Mouse (Mus musculus): ENCODE results near the gene Atp1a2. TPM values are rescaled to one million over a fixed set of nuclear protein-coding genes. Genes with fewer than 3 reads are reported as not detected.

Gene Atp1a2
- total RNA-seq (2021): 100 to 1,000 TPM; 590 to 654 TPM

- peak in 1 of 2 experiments; percentile 71 for DNase-seq (ENCODE audit: low spot score in 2 of 2)
- intact Hi-C loops (cut with DNase I): no loop called here
These were observed at the start of gene Atp1a2 for GRCm38 (mm10) chr1:172297611-172298537. TSS of gene Atp1a2 (minus strand) at chr1:172298064.

- no peak for DNase-seq (ENCODE audit: low spot score in 2 of 2)
These were observed 49.5 kb upstream of the Atp1a2 start for GRCm38 (mm10) chr1:172347382-172347781.

GRCm38 (mm10) chr1:172346707-172347106 lies 48.8 kb upstream of the Atp1a2 start:
- intact Hi-C loops (cut with DNase I): no loop called here

More at GRCm38 (mm10) chr1:172347382-172347781, 49.5 kb upstream of the Atp1a2 start:
- intact Hi-C loops (cut with DNase I): no loop called here

GRCm38 (mm10) chr1:172344820-172345219 lies 47.0 kb upstream of the Atp1a2 start:
- DNase-seq (ENCODE audit: low spot score in 2 of 2): no peak
- intact Hi-C loops (cut with DNase I): no loop called here

More at GRCm38 (mm10) chr1:172346707-172347106, 48.8 kb upstream of the Atp1a2 start:
- no peak for DNase-seq (ENCODE audit: low spot score in 2 of 2)

- intact Hi-C loops (cut with DNase I): no loop called here
These were observed 46.0 kb upstream of the Atp1a2 start for GRCm38 (mm10) chr1:172343914-172344313.

GRCm38 (mm10) chr1:172342729-172343128 lies 44.9 kb upstream of the Atp1a2 start:
- peak in 1 of 2 experiments; percentile 49 for DNase-seq (ENCODE audit: low spot score in 2 of 2)
- intact Hi-C loops (cut with DNase I): no loop called here

More at GRCm38 (mm10) chr1:172343914-172344313, 46.0 kb upstream of the Atp1a2 start:
- no peak for DNase-seq (ENCODE audit: low spot score in 2 of 2)

- intact Hi-C loops (cut with DNase I): loop anchor here (2.0 kb wide), 1 partner anchor 17 kb away; no protein-coding TSS in a partner anchor
- DNase-seq (ENCODE audit: low spot score in 2 of 2): no peak
These were observed 43.5 kb upstream of the Atp1a2 start for GRCm38 (mm10) chr1:172341386-172341785.

- intact Hi-C loops (cut with DNase I): loop anchor here (2.0 kb wide), 1 partner anchor 18 kb away; no protein-coding TSS in a partner anchor
- DNase-seq (ENCODE audit: low spot score in 2 of 2): peak; percentile 61 to 72
These were observed 43.0 kb upstream of the Atp1a2 start, which contains the start of gene Kcnj10 for GRCm38 (mm10) chr1:172340729-172341321. TSS of gene Kcnj10 (plus strand) at chr1:172341210.

- intact Hi-C loops (cut with DNase I): no loop called here
- no peak for DNase-seq (ENCODE audit: low spot score in 2 of 2)
These were observed 39.7 kb upstream of the Atp1a2 start for GRCm38 (mm10) chr1:172337411-172338185.

- intact Hi-C loops (cut with DNase I): no loop called here
- DNase-seq (ENCODE audit: low spot score in 2 of 2): no peak
These were observed 37.9 kb upstream of the Atp1a2 start for GRCm38 (mm10) chr1:172335804-172336203.

GRCm38 (mm10) chr1:172333512-172333911 lies 35.6 kb upstream of the Atp1a2 start:
- DNase-seq (ENCODE audit: low spot score in 2 of 2): no peak
- intact Hi-C loops (cut with DNase I): no loop called here

- DNase-seq (ENCODE audit: low spot score in 2 of 2): no peak
- intact Hi-C loops (cut with DNase I): no loop called here
These were observed 35.1 kb upstream of the Atp1a2 start for GRCm38 (mm10) chr1:172332925-172333324.

- intact Hi-C loops (cut with DNase I): no loop called here
- DNase-seq (ENCODE audit: low spot score in 2 of 2): no peak
These were observed 33.6 kb upstream of the Atp1a2 start for GRCm38 (mm10) chr1:172331422-172331947.

GRCm38 (mm10) chr1:172329616-172330015 lies 31.8 kb upstream of the Atp1a2 start:
- intact Hi-C loops (cut with DNase I): loop anchor here (5.0 kb wide), 1 partner anchor 33 kb away; no protein-coding TSS in a partner anchor
- DNase-seq (ENCODE audit: low spot score in 2 of 2): no peak

- peak; percentile 83 to 84 for DNase-seq (ENCODE audit: low spot score in 2 of 2)
- intact Hi-C loops (cut with DNase I): loop anchor here (5.0 kb wide), 1 partner anchor 33 kb away; no protein-coding TSS in a partner anchor
These were observed 31.3 kb upstream of the Atp1a2 start, which contains the start of gene Kcnj9 for GRCm38 (mm10) chr1:172329131-172329530. TSS of gene Kcnj9 (minus strand) at chr1:172329318.

GRCm38 (mm10) chr1:172328461-172328860 lies 30.6 kb upstream of the Atp1a2 start:
- intact Hi-C loops (cut with DNase I): loop anchor here (5.0 kb wide), 1 partner anchor 34 kb away; no protein-coding TSS in a partner anchor

GRCm38 (mm10) chr1:172328041-172328440 lies 30.2 kb upstream of the Atp1a2 start:
- no peak for DNase-seq (ENCODE audit: low spot score in 2 of 2)
- intact Hi-C loops (cut with DNase I): loop anchor here (5.0 kb wide), 1 partner anchor 34 kb away; no protein-coding TSS in a partner anchor

More at GRCm38 (mm10) chr1:172328461-172328860, 30.6 kb upstream of the Atp1a2 start:
- no peak for DNase-seq (ENCODE audit: low spot score in 2 of 2)

GRCm38 (mm10) chr1:172327206-172328001 lies 29.5 kb upstream of the Atp1a2 start:
- DNase-seq (ENCODE audit: low spot score in 2 of 2): peak; percentile 52 to 69
- intact Hi-C loops (cut with DNase I): loop anchor here (5.0 kb wide), 1 partner anchor 35 kb away; no protein-coding TSS in a partner anchor

Measured in left cerebral cortex, postnatal 36 days (tissue).